Mouse (Mus musculus) neural tube, embryonic 15.5 days (tissue): ENCODE measurements around the gene Spen. TPM values are rescaled to one million over a fixed set of nuclear protein-coding genes. Genes with fewer than 3 reads are reported as not detected.

ENCODE experiments used
- ATAC-seq: fragments of 200-750 bp; cut with Nextera tagmentation; 2 replicates; pipeline ENCODE4 v1.8.0; 2017; ENCODE audit warnings: mild to moderate bottlenecking, moderate TSS enrichment, moderate library complexity; ENCODE audit not compliant: low FRiP score
- H3K27ac ChIP-seq: fragments of 300-500 bp; sonication (generic); replicated peaks from 2 replicates; pipeline ENCODE4 v1.5.1; 2015; ENCODE audit warnings: mild to moderate bottlenecking, inconsistent platforms
- H3K27me3 ChIP-seq: fragments of 300-500 bp; sonication (generic); replicated peaks from 2 replicates; pipeline ENCODE4 v1.6.1; 2015; ENCODE audit warnings: inconsistent platforms
- H3K36me3 ChIP-seq: fragments of 300-500 bp; sonication (generic); 2 replicates; pipeline ENCODE4 v1.6.1; 2015; ENCODE audit warnings: inconsistent platforms
- H3K4me1 ChIP-seq: fragments of 300-500 bp; sonication (generic); 2 replicates; pipeline ENCODE4 v1.6.1; 2015; ENCODE audit warnings: inconsistent platforms
- H3K4me2 ChIP-seq: fragments of 300-500 bp; sonication (generic); 2 replicates; pipeline ENCODE4 v1.6.1; 2015; ENCODE audit warnings: inconsistent platforms, mild to moderate bottlenecking, moderate library complexity
- H3K4me3 ChIP-seq: fragments of 300-500 bp; sonication (generic); replicated peaks from 2 replicates; pipeline ENCODE4 v1.5.1; 2015; ENCODE audit warnings: mild to moderate bottlenecking, inconsistent platforms
- H3K9ac ChIP-seq: fragments of 300-500 bp; sonication (generic); replicated peaks from 2 replicates; pipeline ENCODE4 v1.6.1; 2015; ENCODE audit warnings: mild to moderate bottlenecking, inconsistent platforms
- H3K9me3 ChIP-seq: fragments of 300-500 bp; sonication (generic); replicated peaks from 2 replicates; pipeline ENCODE4 v1.6.1; 2016; ENCODE audit warnings: inconsistent platforms
- WGBS: fragments of 180-500 bp; shearing (Covaris S2); methylation state at CpG from one replicate; pipeline ENCODE4 v1.1.7; 2015; ENCODE audit warnings: mixed read lengths; 5-methylcytosine and 5-hydroxymethylcytosine counted together
- polyA plus RNA-seq: library from polyadenylated mRNA; unstranded; fragments of >200 nt; fragmentation: Nextera tagmentation; extraction: Ambion mirVana; gene quantifications from 2 replicates; pipeline ENCODE4 v1.2.1, GENCODE M21; 2015

Gene Spen
- polyA plus RNA-seq, 1 experiment from 2014 or later: 13.4 TPM

- Histone ChIP-seq H3K4me1 (peaks cover 27% of the 10 kb centered on the region), H3K4me3 (no peak overlapping the region), H3K9me3 (no peaks in the 10 kb centered on the region), H3K27ac (no peak overlapping the region), H3K36me3 (no peaks in the 10 kb centered on the region), H3K27me3 (peaks cover 8% of the 10 kb centered on the region; the same call in 1 of the 2 replicates), H3K4me2 (no peak overlapping the region), H3K9ac (no peak overlapping the region)
- no peak for ATAC-seq
- WGBS: 90% methylated on average over 13 of the region's 13 CpGs
Measured at GRCm38 (mm10) chr4:141423691-141424431, 114.5 kb downstream of the Spen start.

- H3K27me3 ChIP-seq: peaks cover 8% of the 10 kb centered on the region; the same call in 1 of the 2 replicates
- 83% methylated on average over 5 of the region's 5 CpGs for WGBS
- no peak overlapping the region for H3K9ac ChIP-seq
- no peaks in the 10 kb centered on the region for H3K9me3 ChIP-seq
- H3K27ac ChIP-seq: no peak overlapping the region
- no peak overlapping the region for H3K4me3 ChIP-seq
- H3K4me1 ChIP-seq: peaks cover 27% of the 10 kb centered on the region
- ATAC-seq: no peak
- H3K4me2 ChIP-seq: no peak overlapping the region
- no peaks in the 10 kb centered on the region for H3K36me3 ChIP-seq
Measured at GRCm38 (mm10) chr4:141423288-141423687, 115.1 kb downstream of the Spen start.

DNA sequence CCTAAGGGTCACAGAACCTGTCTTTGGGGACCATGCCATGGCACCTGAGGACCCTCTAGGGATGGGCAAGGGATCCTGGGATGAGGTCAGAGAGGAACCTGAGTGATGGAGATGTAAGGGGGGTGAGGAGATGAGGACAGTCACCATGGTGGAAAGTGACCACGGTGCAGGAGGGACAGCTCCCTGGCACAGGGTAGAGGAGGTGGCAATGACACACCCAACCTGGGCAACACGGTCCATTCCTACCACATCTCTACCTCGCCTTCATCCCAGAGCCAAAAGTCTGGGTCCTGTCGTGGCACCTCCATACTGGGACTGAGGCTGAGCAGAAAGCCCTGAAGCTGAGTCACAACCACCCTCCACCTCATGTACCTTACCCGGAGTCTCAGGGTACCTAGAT, 115.6 kb downstream of the Spen start:
- H3K27me3 ChIP-seq: peaks cover 8% of the 10 kb centered on the region; the same call in 1 of the 2 replicates
- no peak overlapping the region for H3K4me3 ChIP-seq
- no peak overlapping the region for H3K27ac ChIP-seq
- H3K9me3 ChIP-seq: no peaks in the 10 kb centered on the region
- no peak for ATAC-seq
- 90% methylated on average over 5 of the region's 5 CpGs for WGBS
- H3K4me2 ChIP-seq: no peak overlapping the region
- H3K4me1 ChIP-seq: peaks cover 27% of the 10 kb centered on the region
- H3K9ac ChIP-seq: no peak overlapping the region
- no peaks in the 10 kb centered on the region for H3K36me3 ChIP-seq

DNA sequence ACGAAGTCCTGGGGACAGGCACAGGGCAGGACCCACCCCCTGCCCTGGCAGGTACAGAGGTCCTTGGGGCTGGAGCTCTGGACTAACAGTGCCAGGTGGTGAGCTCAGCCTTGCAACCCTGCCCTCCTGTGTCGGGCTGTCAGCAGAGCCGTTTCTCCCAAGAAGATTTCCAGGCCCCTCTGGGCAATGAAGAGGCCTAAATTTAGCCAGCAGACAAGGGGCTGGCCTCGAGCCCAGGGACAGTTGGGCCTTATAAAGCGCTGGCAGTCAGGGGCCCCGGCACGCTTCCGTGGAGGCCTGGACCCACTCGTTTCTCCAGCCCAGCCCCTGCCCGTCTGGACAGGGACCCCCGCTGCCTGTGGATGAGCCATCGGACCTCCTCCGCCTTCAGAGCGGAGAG, 117.0 kb downstream of the Spen start:
- Histone ChIP-seq H3K4me3 (no peak overlapping the region), H3K4me1 (peaks cover 24% of the 10 kb centered on the region), H3K9me3 (no peaks in the 10 kb centered on the region), H3K27me3 (no peaks in the 10 kb centered on the region), H3K9ac (no peak overlapping the region), H3K27ac (no peak overlapping the region), H3K4me2 (no peak overlapping the region), H3K36me3 (no peaks in the 10 kb centered on the region)
- WGBS: 56% methylated on average over 14 of the region's 14 CpGs
- ATAC-seq: no peak

DNA sequence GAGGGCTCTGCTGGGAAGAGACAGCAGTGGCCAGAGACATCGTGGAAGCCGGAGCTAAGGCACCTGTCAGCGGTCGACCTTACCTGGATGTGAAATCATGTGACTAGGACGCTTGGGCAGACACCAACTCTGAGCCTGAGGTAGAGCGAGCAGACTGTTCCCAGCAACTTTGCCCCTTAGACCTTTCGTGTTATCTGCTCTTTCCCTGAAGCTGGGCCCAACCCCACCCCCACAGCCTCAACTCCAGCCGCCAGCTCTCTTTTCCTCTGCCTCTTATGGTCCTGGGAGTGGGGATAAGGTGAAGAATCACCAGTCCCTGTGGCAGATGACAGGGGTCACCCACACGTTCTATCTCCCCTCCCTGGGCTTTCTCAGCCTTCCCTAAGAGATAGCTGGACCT, 117.5 kb downstream of the Spen start:
- Histone ChIP-seq H3K4me1 (peaks cover 19% of the 10 kb centered on the region), H3K27ac (no peak overlapping the region), H3K9ac (no peak overlapping the region), H3K9me3 (no peaks in the 10 kb centered on the region), H3K27me3 (no peaks in the 10 kb centered on the region), H3K4me3 (no peak overlapping the region), H3K36me3 (no peaks in the 10 kb centered on the region), H3K4me2 (no peak overlapping the region)
- no peak for ATAC-seq
- WGBS: 58% methylated on average over 9 of the region's 9 CpGs

DNA sequence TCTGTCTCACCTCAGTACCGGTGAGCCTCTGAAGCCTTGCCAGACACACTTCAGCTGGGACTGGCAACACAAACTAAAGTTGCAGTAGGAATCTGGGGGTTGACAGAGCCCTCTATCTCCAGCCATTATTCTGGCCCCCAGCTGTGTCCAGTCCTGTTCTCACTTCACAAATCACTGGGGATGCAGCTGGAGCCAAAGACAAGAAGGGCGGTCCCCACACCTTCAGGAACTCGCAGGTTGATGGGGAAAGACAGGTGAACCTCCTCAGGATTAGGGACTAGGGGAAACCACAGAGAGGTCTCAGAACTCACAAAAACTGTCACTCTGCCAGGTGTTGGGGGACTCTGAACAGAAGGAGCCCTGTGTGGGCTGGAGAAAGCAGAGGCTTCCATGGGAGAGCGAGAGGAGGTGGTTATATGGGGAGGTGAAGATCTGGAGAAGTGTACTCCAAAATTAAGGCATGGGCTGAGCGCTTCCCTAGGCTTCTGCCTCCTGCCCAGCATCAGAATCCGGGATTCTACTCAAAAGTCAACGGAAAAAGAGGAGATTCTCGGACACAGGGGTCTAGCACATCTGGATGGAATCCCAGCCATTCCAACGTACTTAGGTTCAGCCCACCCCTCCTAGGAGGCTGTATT, 118.1 kb downstream of the Spen start, which contains the start of gene Hspb7:
Gene Hspb7, plus strand, starts transcription at position 588 of the 638 bp plus-strand sequence.
- Histone ChIP-seq H3K4me3 (no peak within 1 kb of the TSS), H3K27me3 (no peaks in the 10 kb centered on the region), H3K4me1 (peaks cover 13% of the 10 kb centered on the region), H3K27ac (no peak within 1 kb of the TSS), H3K9me3 (no peaks in the 10 kb centered on the region), H3K36me3 (no peaks in the 10 kb centered on the region), H3K4me2 (no peak within 1 kb of the TSS), H3K9ac (no peak within 1 kb of the TSS)
- no peak for ATAC-seq
- 67% methylated on average over 9 of the region's 9 CpGs for WGBS

GRCm38 (mm10) chr4:141419398-141420191, 118.8 kb downstream of the Spen start:
- no peak overlapping the region for H3K27ac ChIP-seq
- no peak overlapping the region for H3K4me3 ChIP-seq
- H3K9ac ChIP-seq: no peak overlapping the region
- no peak for ATAC-seq
- WGBS: 69% methylated on average over 27 of the region's 27 CpGs
- peaks cover 7% of the 10 kb centered on the region; the same call in 1 of the 2 replicates for H3K4me1 ChIP-seq
- H3K4me2 ChIP-seq: no peak overlapping the region
- no peaks in the 10 kb centered on the region for H3K27me3 ChIP-seq
- no peaks in the 10 kb centered on the region for H3K9me3 ChIP-seq
- no peaks in the 10 kb centered on the region for H3K36me3 ChIP-seq

Other genes starting within 250 kb of the Spen start
- 0.87 and 1.9 TPM in 2 replicates for gene Epha2, start 237.4 kb downstream of the Spen start, polyA plus RNA-seq
- 35.2 and 42.5 TPM in 2 replicates for gene Fam131c, start 170.4 kb downstream of the Spen start, polyA plus RNA-seq
- gene Clcnka, start 139.9 kb downstream of the Spen start, polyA plus RNA-seq: 0.33 TPM in 1 of 2 replicates, not detected in the other
- 0.27 TPM in 1 of 2 replicates, not detected in the other for gene Clcnkb, start 122.6 kb downstream of the Spen start, polyA plus RNA-seq
- gene Hspb7, start 117.8 kb downstream of the Spen start, polyA plus RNA-seq: 0.31 and 1.0 TPM in 2 replicates
- gene Srarp, start 102.5 kb downstream of the Spen start, polyA plus RNA-seq: 0.27 and 0.58 TPM in 2 replicates
- 34.8 and 34.9 TPM in 2 replicates for gene Zbtb17, start 93.9 kb downstream of the Spen start, polyA plus RNA-seq
- gene Fblim1, start 67.5 kb upstream of the Spen start, polyA plus RNA-seq: 31.0 and 32.2 TPM in 2 replicates
- 0.18 and 0.88 TPM in 2 replicates for gene Tmem82, start 80.0 kb upstream of the Spen start, polyA plus RNA-seq
- 0.10 and 0.28 TPM in 2 replicates for gene Slc25a34, start 85.2 kb upstream of the Spen start, polyA plus RNA-seq
- 6.8 and 8.1 TPM in 2 replicates for gene Plekhm2, start 126.3 kb upstream of the Spen start, polyA plus RNA-seq
- 0.22 TPM in 1 of 2 replicates, not detected in the other for gene Rsc1a1, start 147.0 kb upstream of the Spen start, polyA plus RNA-seq
- 11.9 and 14.9 TPM in 2 replicates for gene Ddi2, start 184.8 kb upstream of the Spen start, polyA plus RNA-seq
- gene Agmat, start 208.1 kb upstream of the Spen start, polyA plus RNA-seq: 0.72 TPM in 1 of 2 replicates, not detected in the other